ENCODE assay signal across 25 mouse cellular contexts in genomic region chr8:56508952-56509479, GRCm38 (mm10). TPM values are rescaled to one million over a fixed set of nuclear protein-coding genes. Genes with fewer than 3 reads are reported as not detected.
DNase-seq lines count a peak whose midpoint lies in the region; ATAC-seq and TF ChIP-seq lines count a peak whose summit lies in the region.
"Had no signal": no experiment of that assay in that cellular context is flagged by ENCODE, and none has a peak within 500 bp of the region (broad histone marks: within the 10 kb centered on the region; RNA-seq: fewer than 3 reads in every experiment).

No protein-coding gene starts in this region.

- H3K4me1 ChIP-seq in forebrain, embryonic 16.5 days (replicated peaks; ENCODE audit: control insufficient read depth, insufficient read depth, low read length), result no peaks in the 10 kb centered on the region; the same call in 1 of the 2 replicates
- no peaks in the 10 kb centered on the region for H3K4me1 ChIP-seq in forebrain, embryonic 14.5 days (ENCODE audit: control insufficient read depth, insufficient read depth, low read length)
- no peaks in the 10 kb centered on the region for H3K4me1 ChIP-seq in hindbrain, postnatal 0 days (ENCODE audit: insufficient read depth, low read length)
- H3K4me1 ChIP-seq in hindbrain, embryonic 10.5 days (replicated peaks), result no peaks in the 10 kb centered on the region
- no peaks in the 10 kb centered on the region for H3K4me1 ChIP-seq in midbrain, postnatal 0 days (ENCODE audit: insufficient read depth, low read length)
- H3K4me1 ChIP-seq in midbrain, embryonic 10.5 days, result no peaks in the 10 kb centered on the region
- H3K4me1 ChIP-seq: embryonic facial prominence, embryonic 12.5 days; embryonic facial prominence, embryonic 15.5 days; heart, embryonic 12.5 days; heart, embryonic 15.5 days had no signal

- H3K36me3 ChIP-seq in forebrain, embryonic 16.5 days (ENCODE audit: control insufficient read depth, insufficient read depth), result no peaks in the 10 kb centered on the region
- H3K36me3 ChIP-seq in forebrain, embryonic 14.5 days (ENCODE audit: control insufficient read depth, insufficient read depth, low read length), result no peaks in the 10 kb centered on the region
- H3K36me3 ChIP-seq in hindbrain, postnatal 0 days (ENCODE audit: insufficient read depth, low read length), result no peaks in the 10 kb centered on the region
- no peaks in the 10 kb centered on the region for H3K36me3 ChIP-seq in hindbrain, embryonic 10.5 days
- no peaks in the 10 kb centered on the region for H3K36me3 ChIP-seq in midbrain, postnatal 0 days (ENCODE audit: insufficient read depth, low read length)
- H3K36me3 ChIP-seq in midbrain, embryonic 10.5 days, result no peaks in the 10 kb centered on the region
- H3K36me3 ChIP-seq: embryonic facial prominence, embryonic 12.5 days; embryonic facial prominence, embryonic 15.5 days; heart, embryonic 12.5 days; heart, embryonic 15.5 days had no signal

- no peaks in the 10 kb centered on the region for H3K9me3 ChIP-seq in forebrain, embryonic 16.5 days (ENCODE audit: control insufficient read depth, low read length)
- no peaks in the 10 kb centered on the region for H3K9me3 ChIP-seq in forebrain, embryonic 14.5 days (replicated peaks; ENCODE audit: control insufficient read depth, low read length)
- no peaks in the 10 kb centered on the region for H3K9me3 ChIP-seq in hindbrain, postnatal 0 days (ENCODE audit: low read length)
- no peaks in the 10 kb centered on the region for H3K9me3 ChIP-seq in hindbrain, embryonic 10.5 days
- H3K9me3 ChIP-seq in midbrain, postnatal 0 days (ENCODE audit: low read length), result no peaks in the 10 kb centered on the region
- no peaks in the 10 kb centered on the region for H3K9me3 ChIP-seq in midbrain, embryonic 10.5 days (replicated peaks)
- H3K9me3 ChIP-seq: embryonic facial prominence, embryonic 12.5 days; embryonic facial prominence, embryonic 15.5 days; heart, embryonic 12.5 days; heart, embryonic 15.5 days had no signal

- no peak overlapping the region for H3K27ac ChIP-seq in forebrain, embryonic 16.5 days (ENCODE audit: low read length)
- H3K27ac ChIP-seq in forebrain, embryonic 14.5 days (ENCODE audit: low read depth, low read length), result no peak overlapping the region
- H3K27ac ChIP-seq in hindbrain, postnatal 0 days, result no peak overlapping the region
- no peak overlapping the region for H3K27ac ChIP-seq in hindbrain, embryonic 10.5 days
- peak overlapping the region; percentile 34 for H3K27ac ChIP-seq in midbrain, postnatal 0 days (ENCODE audit: low read depth, low read length)
- no peak overlapping the region for H3K27ac ChIP-seq in midbrain, embryonic 10.5 days (replicated peaks)
- H3K27ac ChIP-seq: embryonic facial prominence, embryonic 12.5 days; heart, embryonic 15.5 days; hindbrain, embryonic 14.5 days had no signal

- no peak for DNase-seq in forebrain, embryonic 14.5 days (ENCODE audit: low spot score)
- DNase-seq in hindbrain, postnatal 0 days (ENCODE audit: low spot score), result no peak
- no peak for DNase-seq in hindbrain, embryonic 10.5 days (ENCODE audit: low spot score)
- DNase-seq in midbrain, postnatal 0 days (ENCODE audit: low spot score), result no peak
- DNase-seq in midbrain, embryonic 10.5 days (ENCODE audit: low spot score), result no peak
- peak; percentile 27 for DNase-seq in telencephalon, adult 2 months (ENCODE audit: low read depth, low spot score)
- DNase-seq: adrenal gland, adult 8-10 months; adrenal gland, postnatal 25 days; cerebellum, adult 18-20 months; cerebellum, adult 9-11 months; cerebellum, postnatal 25 days; gastrocnemius, postnatal 25 days; heart, adult 18-20 months; heart, postnatal 10 days; heart, postnatal 36 days had no signal

- 65% methylated on average over 4 of the region's 4 CpGs for WGBS in forebrain, embryonic 16.5 days
- 79% methylated on average over 4 of the region's 4 CpGs for WGBS in forebrain, embryonic 14.5 days
- 63% methylated on average over 4 of the region's 4 CpGs for WGBS in hindbrain, postnatal 0 days
- WGBS in hindbrain, embryonic 10.5 days, result 78% methylated on average over 4 of the region's 4 CpGs
- 62% methylated on average over 4 of the region's 4 CpGs for WGBS in midbrain, postnatal 0 days
- WGBS in midbrain, embryonic 10.5 days, result 81% methylated on average over 4 of the region's 4 CpGs

- ATAC-seq in forebrain, embryonic 16.5 days, result peak; percentile 43
- no peak for ATAC-seq in forebrain, embryonic 14.5 days
- 0 out of 2 replicates have a peak, but pooled peaks have one; percentile 32 for ATAC-seq in hindbrain, postnatal 0 days
- peak; percentile 4; the same call in 1 of the 2 replicates for ATAC-seq in midbrain, postnatal 0 days (ENCODE audit: low FRiP score)
- no peak for ATAC-seq in megakaryocyte-erythroid progenitor cell, adult 5-6 weeks (replicated peaks; ENCODE audit: low FRiP score, low TSS enrichment, poor library complexity, severe bottlenecking)
- ATAC-seq: activated CD4-positive, CD25-positive, alpha-beta regulatory T cell, adult 4 months; CD4-positive, CD25-positive, alpha-beta regulatory T cell, adult 4 months; intestine, postnatal 0 days had no signal

- H3K27me3 ChIP-seq in forebrain, embryonic 16.5 days (replicated peaks; ENCODE audit: control insufficient read depth, insufficient read depth, low read length), result no peaks in the 10 kb centered on the region
- H3K27me3 ChIP-seq in forebrain, embryonic 14.5 days (replicated peaks; ENCODE audit: control insufficient read depth, insufficient read depth, low read length), result no peaks in the 10 kb centered on the region
- no peaks in the 10 kb centered on the region for H3K27me3 ChIP-seq in hindbrain, postnatal 0 days (ENCODE audit: insufficient read depth, low read length)
- H3K27me3 ChIP-seq in hindbrain, embryonic 10.5 days (ENCODE audit: insufficient read depth, poor library complexity, severe bottlenecking), result no peaks in the 10 kb centered on the region
- H3K27me3 ChIP-seq in midbrain, postnatal 0 days (ENCODE audit: insufficient read depth, low read length), result no peaks in the 10 kb centered on the region
- no peaks in the 10 kb centered on the region for H3K27me3 ChIP-seq in midbrain, embryonic 10.5 days (ENCODE audit: low read depth, poor library complexity, severe bottlenecking)
- H3K27me3 ChIP-seq: embryonic facial prominence, embryonic 12.5 days; embryonic facial prominence, embryonic 15.5 days; heart, embryonic 12.5 days; heart, embryonic 15.5 days had no signal

- no peak for TF ChIP-seq CTCF in hindbrain, postnatal 0 days (IDR thresholded peaks at IDR 0.05; ENCODE audit: low read depth)
- TF ChIP-seq CTCF in midbrain, postnatal 0 days (IDR thresholded peaks at IDR 0.05), result no peak

- no peak overlapping the region for H3K4me3 ChIP-seq in forebrain, embryonic 16.5 days (replicated peaks; ENCODE audit: low read length)
- no peak overlapping the region for H3K4me3 ChIP-seq in forebrain, embryonic 14.5 days (ENCODE audit: low read depth, low read length)
- H3K4me3 ChIP-seq in hindbrain, postnatal 0 days (ENCODE audit: low read length), result no peak overlapping the region
- no peak overlapping the region for H3K4me3 ChIP-seq in hindbrain, embryonic 10.5 days
- H3K4me3 ChIP-seq in midbrain, postnatal 0 days (ENCODE audit: low read depth, low read length), result no peak overlapping the region
- H3K4me3 ChIP-seq in midbrain, embryonic 10.5 days, result no peak overlapping the region
- H3K4me3 ChIP-seq: embryonic facial prominence, embryonic 12.5 days; embryonic facial prominence, embryonic 15.5 days; heart, embryonic 12.5 days; heart, embryonic 15.5 days had no signal

- no peak overlapping the region for H3K4me2 ChIP-seq in forebrain, embryonic 16.5 days (ENCODE audit: low read length)
- no peak overlapping the region for H3K4me2 ChIP-seq in forebrain, embryonic 14.5 days (ENCODE audit: low read length)
- no peak overlapping the region for H3K4me2 ChIP-seq in hindbrain, postnatal 0 days (ENCODE audit: low read depth, low read length)
- H3K4me2 ChIP-seq in midbrain, postnatal 0 days (ENCODE audit: low read depth, low read length, poor library complexity, severe bottlenecking), result no peak overlapping the region
- H3K4me2 ChIP-seq: embryonic facial prominence, embryonic 12.5 days; embryonic facial prominence, embryonic 15.5 days; heart, embryonic 12.5 days; heart, embryonic 15.5 days; hindbrain, embryonic 14.5 days had no signal

- H3K9ac ChIP-seq in forebrain, embryonic 16.5 days (replicated peaks; ENCODE audit: low read depth, low read length), result no peak overlapping the region
- no peak overlapping the region for H3K9ac ChIP-seq in forebrain, embryonic 14.5 days (ENCODE audit: low read length)
- H3K9ac ChIP-seq in hindbrain, postnatal 0 days (replicated peaks; ENCODE audit: low read length), result no peak overlapping the region
- H3K9ac ChIP-seq in midbrain, postnatal 0 days (replicated peaks; ENCODE audit: low read length, poor library complexity, severe bottlenecking), result no peak overlapping the region
- H3K9ac ChIP-seq: embryonic facial prominence, embryonic 12.5 days; embryonic facial prominence, embryonic 15.5 days; heart, embryonic 12.5 days; heart, embryonic 15.5 days; hindbrain, embryonic 14.5 days had no signal

RNA-seq across cellular contexts. Expression of gene Cep44, which starts 41.8 kb away (rescaled TPM):
- 29.7 and 32.9 TPM in 2 replicates for polyA plus RNA-seq in forebrain, embryonic 16.5 days (2015; fragmentation: Nextera tagmentation; extraction: Ambion mirVana)
- polyA plus RNA-seq in forebrain, embryonic 14.5 days (2014; fragmentation: Nextera tagmentation; extraction: Ambion mirVana), result 29.3 and 34.1 TPM in 2 replicates
- 20.6 and 22.2 TPM in 2 replicates for total RNA-seq in hindbrain, postnatal 0 days (2014; rRNA removed)
- 19.6 and 20.0 TPM in 2 replicates for polyA plus RNA-seq in hindbrain, postnatal 0 days (2015; fragmentation: Nextera tagmentation; extraction: Ambion mirVana)
- 33.9 and 35.0 TPM in 2 replicates for polyA plus RNA-seq in hindbrain, embryonic 10.5 days (2016; fragmentation: Nextera tagmentation; extraction: Ambion mirVana)
- 29.3 and 29.7 TPM in 2 replicates for total RNA-seq in midbrain, postnatal 0 days (2014; rRNA removed)
- 19.0 and 21.1 TPM in 2 replicates for polyA plus RNA-seq in midbrain, postnatal 0 days (2015; fragmentation: Nextera tagmentation; extraction: Ambion mirVana)
- polyA plus RNA-seq in midbrain, embryonic 10.5 days (2016; fragmentation: Nextera tagmentation; extraction: Ambion mirVana), result 34.9 and 36.2 TPM in 2 replicates
- total RNA-seq in megakaryocyte-erythroid progenitor cell, adult 5-6 weeks (2014; fragmentation: Nextera tagmentation), result 46.0 and 46.3 TPM in 2 replicates
- 37.9 and 57.7 TPM in 2 replicates for total RNA-seq in megakaryocyte-erythroid progenitor cell, adult 5-6 weeks (2017)

RNA-seq across cellular contexts. Expression of gene Fbxo8, which starts 41.9 kb away (rescaled TPM):
- polyA plus RNA-seq in forebrain, embryonic 16.5 days (2015; fragmentation: Nextera tagmentation; extraction: Ambion mirVana), result 42.4 and 44.1 TPM in 2 replicates
- 43.4 and 57.4 TPM in 2 replicates for polyA plus RNA-seq in forebrain, embryonic 14.5 days (2014; fragmentation: Nextera tagmentation; extraction: Ambion mirVana)
- total RNA-seq in hindbrain, postnatal 0 days (2014; rRNA removed), result 26.9 and 29.4 TPM in 2 replicates
- 43.0 and 52.3 TPM in 2 replicates for polyA plus RNA-seq in hindbrain, postnatal 0 days (2015; fragmentation: Nextera tagmentation; extraction: Ambion mirVana)
- polyA plus RNA-seq in hindbrain, embryonic 10.5 days (2016; fragmentation: Nextera tagmentation; extraction: Ambion mirVana), result 29.7 and 30.9 TPM in 2 replicates
- total RNA-seq in midbrain, postnatal 0 days (2014; rRNA removed), result 18.2 and 20.7 TPM in 2 replicates
- polyA plus RNA-seq in midbrain, postnatal 0 days (2015; fragmentation: Nextera tagmentation; extraction: Ambion mirVana), result 36.2 and 39.6 TPM in 2 replicates
- 25.0 and 32.2 TPM in 2 replicates for polyA plus RNA-seq in midbrain, embryonic 10.5 days (2016; fragmentation: Nextera tagmentation; extraction: Ambion mirVana)
- total RNA-seq in megakaryocyte-erythroid progenitor cell, adult 5-6 weeks (2014; fragmentation: Nextera tagmentation), result 19.4 and 29.7 TPM in 2 replicates
- 17.2 and 18.6 TPM in 2 replicates for total RNA-seq in megakaryocyte-erythroid progenitor cell, adult 5-6 weeks (2017)

Comparison
In these comparisons a context has a peak if more than half of its experiments do, and no peak if none do; other contexts are left out.
1. ATAC-seq: peak in forebrain, embryonic 16.5 days (single experiment), hindbrain, postnatal 0 days (single experiment) and midbrain, postnatal 0 days (single experiment); none in forebrain, embryonic 14.5 days (single experiment) and megakaryocyte-erythroid progenitor cell, adult 5-6 weeks (single experiment).